Mouse (Mus musculus): Measurements from ENCODE around the gene Hyal2. TPM values are rescaled to one million over a fixed set of nuclear protein-coding genes. Genes with fewer than 3 reads are reported as not detected.

The Hyal2 gene
- polyA plus RNA-seq, 1 experiment from 2014 or later, result 135 TPM

DNA sequence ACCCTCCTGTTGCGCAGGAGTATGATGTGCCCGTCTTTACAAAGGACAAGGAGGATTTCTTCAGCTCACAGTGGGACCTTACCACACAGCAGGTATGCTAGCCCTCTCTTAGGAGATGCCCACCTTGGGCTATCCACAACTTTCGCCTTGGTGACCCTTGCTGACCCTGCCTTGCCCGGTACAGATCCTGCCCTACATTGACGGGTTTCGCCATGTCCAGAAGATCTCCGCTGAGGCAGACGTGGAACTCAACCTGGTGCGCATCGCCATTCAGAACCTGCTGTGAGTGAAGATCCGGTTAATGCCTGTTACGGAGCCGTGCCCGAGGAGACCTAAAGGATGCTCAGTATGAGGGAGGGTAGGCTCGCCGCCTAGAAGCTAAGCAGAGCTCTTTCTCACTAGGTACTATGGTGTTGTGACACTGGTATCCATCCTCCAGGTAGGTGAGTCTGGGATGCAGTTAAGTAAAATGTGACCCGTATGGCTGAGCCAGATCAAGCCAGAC lies 23.5 kb upstream of the Hyal2 start:
- no peak overlapping the region for H3K9ac ChIP-seq (ENCODE audit: low read depth, low read length)
- peaks cover 23% of the 10 kb centered on the region for H3K36me3 ChIP-seq (ENCODE audit: control insufficient read depth, insufficient read depth, low read length)
- peaks cover 19% of the 10 kb centered on the region; the same call in 1 of the 2 replicates for H3K4me1 ChIP-seq (ENCODE audit: control insufficient read depth, insufficient read depth, low read length)
- H3K27me3 ChIP-seq (ENCODE audit: control insufficient read depth, insufficient read depth, low read length), result no peaks in the 10 kb centered on the region
- no peaks in the 10 kb centered on the region for H3K9me3 ChIP-seq (ENCODE audit: control insufficient read depth, low read length)
- no peak overlapping the region for H3K27ac ChIP-seq (ENCODE audit: low read depth, low read length)
- H3K4me3 ChIP-seq (ENCODE audit: low read length), result no peak overlapping the region
- no peak for ATAC-seq (ENCODE audit: low FRiP score, low TSS enrichment)
- no peak overlapping the region for H3K4me2 ChIP-seq (replicated peaks; ENCODE audit: low read depth, low read length)
- 95% methylated on average over 17 of the region's 17 CpGs for WGBS

DNA sequence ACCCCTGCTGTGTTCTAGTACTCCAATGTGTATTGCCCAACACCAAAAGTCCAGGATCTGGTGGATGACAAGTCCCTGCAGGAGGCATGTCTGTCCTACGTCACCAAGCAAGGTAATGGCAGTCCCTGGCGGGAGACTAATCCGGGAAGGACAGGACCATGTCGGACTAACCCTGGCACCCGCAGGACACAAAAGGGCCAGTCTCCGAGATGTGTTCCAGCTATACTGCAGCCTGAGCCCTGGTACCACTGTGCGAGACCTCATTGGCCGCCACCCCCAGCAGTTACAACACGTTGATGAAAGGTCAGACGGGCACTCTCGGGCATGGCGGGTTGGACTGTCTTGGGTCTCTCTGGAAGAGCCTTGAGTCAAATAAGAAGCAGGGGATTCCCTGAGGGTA lies 23.0 kb upstream of the Hyal2 start:
- no peak for ATAC-seq (ENCODE audit: low FRiP score, low TSS enrichment)
- Histone ChIP-seq H3K4me3 (ENCODE audit: low read length) (no peak overlapping the region), H3K9ac (ENCODE audit: low read depth, low read length) (no peak overlapping the region), H3K4me2 (replicated peaks; ENCODE audit: low read depth, low read length) (no peak overlapping the region), H3K4me1 (ENCODE audit: control insufficient read depth, insufficient read depth, low read length) (peaks cover 19% of the 10 kb centered on the region; the same call in 1 of the 2 replicates), H3K27me3 (ENCODE audit: control insufficient read depth, insufficient read depth, low read length) (no peaks in the 10 kb centered on the region), H3K36me3 (ENCODE audit: control insufficient read depth, insufficient read depth, low read length) (peaks cover 18% of the 10 kb centered on the region), H3K27ac (ENCODE audit: low read depth, low read length) (no peak overlapping the region), H3K9me3 (ENCODE audit: control insufficient read depth, low read length) (no peaks in the 10 kb centered on the region)
- WGBS, result 93% methylated on average over 12 of the region's 12 CpGs

DNA sequence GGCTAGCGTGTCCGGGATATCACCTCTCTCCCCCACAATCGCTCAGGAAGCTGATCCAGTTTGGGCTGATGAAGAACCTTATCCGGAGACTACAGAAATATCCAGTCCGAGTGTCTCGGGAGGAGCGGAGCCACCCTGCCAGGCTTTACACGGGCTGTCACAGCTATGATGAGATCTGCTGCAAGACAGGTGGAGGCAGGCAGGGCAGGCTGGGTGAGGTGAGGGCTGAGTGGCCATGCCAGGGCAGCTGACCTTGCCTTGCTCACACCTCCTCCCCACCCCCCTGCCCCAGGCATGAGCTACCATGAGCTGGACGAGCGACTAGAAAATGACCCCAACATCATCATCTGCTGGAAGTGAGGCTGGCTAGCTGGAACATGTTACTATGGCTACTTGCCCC lies 22.5 kb upstream of the Hyal2 start:
- H3K9me3 ChIP-seq (ENCODE audit: control insufficient read depth, low read length), result no peaks in the 10 kb centered on the region
- no peak for ATAC-seq (ENCODE audit: low FRiP score, low TSS enrichment)
- 86% methylated on average over 10 of the region's 10 CpGs for WGBS

DNA sequence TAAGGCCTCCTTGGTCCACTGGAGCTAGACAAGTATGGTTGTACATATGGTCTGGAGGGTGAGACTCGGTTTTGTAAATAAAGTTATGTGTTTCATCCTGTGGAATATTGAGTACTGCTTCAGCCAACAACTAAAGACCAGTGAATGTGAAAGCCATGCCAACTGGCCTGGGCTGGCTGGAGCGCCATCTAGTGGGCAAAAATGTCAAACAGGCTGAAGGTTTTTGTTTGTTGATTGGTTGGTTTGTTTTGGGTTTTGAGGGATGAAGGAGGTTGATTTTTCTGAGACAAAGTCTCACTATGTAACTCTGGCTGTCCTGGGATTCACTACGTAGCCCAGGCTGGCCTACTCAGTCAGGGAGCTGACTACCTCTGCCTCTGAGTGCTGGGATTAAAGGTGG lies 22.1 kb upstream of the Hyal2 start:
- no peak overlapping the region for H3K27ac ChIP-seq (ENCODE audit: low read depth, low read length)
- H3K9me3 ChIP-seq (ENCODE audit: control insufficient read depth, low read length), result no peaks in the 10 kb centered on the region
- no peak overlapping the region for H3K9ac ChIP-seq (ENCODE audit: low read depth, low read length)
- H3K36me3 ChIP-seq (ENCODE audit: control insufficient read depth, insufficient read depth, low read length), result peaks cover 14% of the 10 kb centered on the region
- no peaks in the 10 kb centered on the region for H3K27me3 ChIP-seq (ENCODE audit: control insufficient read depth, insufficient read depth, low read length)
- no peak overlapping the region for H3K4me3 ChIP-seq (ENCODE audit: low read length)
- 6% methylated on average over 3 of the region's 3 CpGs for WGBS
- H3K4me1 ChIP-seq (ENCODE audit: control insufficient read depth, insufficient read depth, low read length), result peaks cover 21% of the 10 kb centered on the region; the same call in 1 of the 2 replicates
- no peak for ATAC-seq (ENCODE audit: low FRiP score, low TSS enrichment)
- no peak overlapping the region for H3K4me2 ChIP-seq (replicated peaks; ENCODE audit: low read depth, low read length)

More for the DNA sequence above, 22.5 kb upstream of the Hyal2 start:
- Histone ChIP-seq H3K9ac (ENCODE audit: low read depth, low read length) (no peak overlapping the region), H3K27me3 (ENCODE audit: control insufficient read depth, insufficient read depth, low read length) (no peaks in the 10 kb centered on the region), H3K36me3 (ENCODE audit: control insufficient read depth, insufficient read depth, low read length) (peaks cover 14% of the 10 kb centered on the region), H3K4me1 (ENCODE audit: control insufficient read depth, insufficient read depth, low read length) (peaks cover 19% of the 10 kb centered on the region; the same call in 1 of the 2 replicates), H3K4me2 (replicated peaks; ENCODE audit: low read depth, low read length) (no peak overlapping the region), H3K4me3 (ENCODE audit: low read length) (no peak overlapping the region), H3K27ac (ENCODE audit: low read depth, low read length) (no peak overlapping the region)

DNA sequence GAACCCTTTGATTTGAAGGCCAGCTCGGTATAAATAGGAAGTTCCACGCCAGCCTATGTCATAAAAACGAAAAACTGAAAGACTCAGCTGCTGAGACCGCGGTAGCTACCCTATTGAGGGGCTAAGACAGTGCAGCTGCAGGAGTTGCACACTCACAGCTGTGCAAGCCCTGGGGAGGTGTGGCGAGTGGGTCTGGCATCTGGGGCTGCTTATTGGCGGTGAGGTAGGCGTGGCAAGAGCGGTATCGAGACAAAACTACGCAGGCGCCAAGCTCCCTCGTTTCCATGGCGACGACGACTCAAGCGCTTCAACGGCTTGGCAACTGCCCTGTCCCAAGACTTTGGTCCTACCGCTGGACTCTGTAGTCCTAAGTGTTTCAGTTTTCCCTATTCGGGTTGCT lies 20.7 kb upstream of the Hyal2 start, which contains the start of gene Zmynd10:
Gene Zmynd10, plus strand, starts transcription at position 273 of the 400 bp plus-strand sequence.
- Histone ChIP-seq H3K9me3 (ENCODE audit: control insufficient read depth, low read length) (no peaks in the 10 kb centered on the region), H3K4me1 (ENCODE audit: control insufficient read depth, insufficient read depth, low read length) (peaks cover 34% of the 10 kb centered on the region; the same call in 1 of the 2 replicates), H3K4me2 (replicated peaks; ENCODE audit: low read depth, low read length) (peak within 1 kb of the TSS; percentile 24), H3K27me3 (ENCODE audit: control insufficient read depth, insufficient read depth, low read length) (no peaks in the 10 kb centered on the region), H3K4me3 (ENCODE audit: low read length) (peak within 1 kb of the TSS; percentile 1; the same call in 1 of the 2 replicates), H3K9ac (ENCODE audit: low read depth, low read length) (0 out of 2 replicates have a peak within 1 kb of the TSS, but pooled peaks have one; percentile 0), H3K36me3 (ENCODE audit: control insufficient read depth, insufficient read depth, low read length) (peaks cover 14% of the 10 kb centered on the region), H3K27ac (ENCODE audit: low read depth, low read length) (0 out of 2 replicates have a peak within 1 kb of the TSS, but pooled peaks have one; percentile 24)
- WGBS, result 4% methylated on average over 20 of the region's 20 CpGs
- ATAC-seq (ENCODE audit: low FRiP score, low TSS enrichment), result peak; percentile 53

DNA sequence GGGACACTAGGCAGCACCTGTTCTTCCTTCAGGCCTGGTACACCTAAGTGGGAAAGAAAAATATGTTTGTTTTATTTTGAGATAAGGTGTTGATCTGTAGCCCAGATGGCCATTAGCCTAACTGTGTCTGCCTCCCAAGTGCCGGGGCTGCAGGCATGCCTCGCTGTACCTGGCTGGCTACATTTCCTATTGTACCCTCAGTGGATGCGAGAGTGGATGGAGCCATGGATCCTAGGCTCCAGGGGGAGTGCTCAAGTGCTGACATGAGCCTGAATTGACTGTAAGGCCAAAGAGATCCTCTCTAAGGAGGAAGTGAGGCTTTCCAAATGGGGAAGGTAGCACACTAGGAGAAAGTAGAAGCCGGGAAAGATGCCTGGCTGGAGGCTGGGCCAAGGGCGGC lies 19.8 kb upstream of the Hyal2 start:
- no peak overlapping the region for H3K4me2 ChIP-seq (replicated peaks; ENCODE audit: low read depth, low read length)
- H3K27ac ChIP-seq (ENCODE audit: low read depth, low read length), result no peak overlapping the region
- 82% methylated on average over 5 of the region's 5 CpGs for WGBS
- no peak overlapping the region for H3K9ac ChIP-seq (ENCODE audit: low read depth, low read length)
- H3K36me3 ChIP-seq (ENCODE audit: control insufficient read depth, insufficient read depth, low read length), result peaks cover 14% of the 10 kb centered on the region
- H3K27me3 ChIP-seq (ENCODE audit: control insufficient read depth, insufficient read depth, low read length), result no peaks in the 10 kb centered on the region
- peaks cover 37% of the 10 kb centered on the region; the same call in 1 of the 2 replicates for H3K4me1 ChIP-seq (ENCODE audit: control insufficient read depth, insufficient read depth, low read length)
- no peaks in the 10 kb centered on the region for H3K9me3 ChIP-seq (ENCODE audit: control insufficient read depth, low read length)
- no peak for ATAC-seq (ENCODE audit: low FRiP score, low TSS enrichment)
- no peak overlapping the region for H3K4me3 ChIP-seq (ENCODE audit: low read length)

DNA sequence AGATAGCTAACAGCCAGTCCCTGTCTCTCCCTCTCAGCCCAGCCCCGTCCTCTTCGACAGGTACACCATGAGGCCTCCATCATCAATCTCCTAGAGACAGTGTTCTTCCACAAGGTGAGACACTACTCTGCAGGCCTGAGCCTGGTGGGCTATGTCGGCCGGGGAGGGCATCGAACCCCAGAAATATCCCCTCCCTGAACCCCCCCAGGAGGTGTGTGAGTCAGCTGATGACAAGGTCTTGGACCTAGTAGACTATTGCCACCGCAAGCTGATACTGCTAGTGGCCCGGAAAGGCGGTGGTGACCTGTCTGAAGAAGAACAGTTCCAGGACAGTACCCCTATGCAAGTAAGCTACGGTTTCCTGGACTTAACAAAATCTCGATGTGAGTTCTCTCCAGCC lies 18.9 kb upstream of the Hyal2 start:
- Histone ChIP-seq H3K9ac (ENCODE audit: low read depth, low read length) (no peak overlapping the region; the same call in 1 of the 2 replicates), H3K27ac (ENCODE audit: low read depth, low read length) (no peak overlapping the region), H3K27me3 (ENCODE audit: control insufficient read depth, insufficient read depth, low read length) (no peaks in the 10 kb centered on the region), H3K4me3 (ENCODE audit: low read length) (no peak overlapping the region), H3K9me3 (ENCODE audit: control insufficient read depth, low read length) (no peaks in the 10 kb centered on the region), H3K4me1 (ENCODE audit: control insufficient read depth, insufficient read depth, low read length) (peaks cover 43% of the 10 kb centered on the region), H3K36me3 (ENCODE audit: control insufficient read depth, insufficient read depth, low read length) (peaks cover 14% of the 10 kb centered on the region), H3K4me2 (replicated peaks; ENCODE audit: low read depth, low read length) (no peak overlapping the region)
- WGBS, result 82% methylated on average over 10 of the region's 10 CpGs
- no peak for ATAC-seq (ENCODE audit: low FRiP score, low TSS enrichment)

DNA sequence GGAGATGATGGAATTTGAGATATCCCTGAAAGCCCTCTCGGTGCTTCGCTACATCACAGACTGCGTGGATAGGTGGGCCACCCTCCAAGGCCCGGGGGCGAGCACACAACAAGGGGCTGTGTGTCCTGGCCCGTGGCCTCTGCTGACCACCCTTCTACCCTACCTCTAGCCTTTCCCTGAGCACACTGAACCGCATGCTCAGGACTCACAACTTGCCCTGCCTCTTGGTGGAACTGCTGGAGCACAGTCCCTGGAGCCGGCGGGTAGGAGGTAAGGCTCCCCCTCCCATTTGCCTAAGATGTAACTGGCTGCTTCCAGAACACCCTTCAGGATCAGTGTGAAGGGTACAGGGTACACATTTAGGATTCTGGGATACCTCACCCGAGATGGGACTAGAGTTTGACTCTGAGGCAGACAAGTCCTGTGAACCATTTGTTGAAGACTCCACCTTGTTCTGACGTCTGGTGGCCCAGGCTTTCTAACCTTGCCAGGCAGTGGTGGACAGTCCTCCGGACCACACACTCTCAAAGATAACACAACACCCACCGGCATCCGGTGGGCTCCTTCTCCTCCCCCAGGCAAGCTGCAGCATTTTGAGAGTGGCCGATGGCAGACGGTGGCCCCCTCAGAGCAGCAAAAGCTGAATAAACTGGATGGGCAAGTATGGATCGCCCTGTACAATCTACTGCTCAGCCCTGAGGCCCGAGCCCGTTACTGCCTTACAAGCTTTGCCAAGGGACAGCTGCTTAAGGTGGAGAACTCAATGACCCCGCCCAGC lies 18.3 kb upstream of the Hyal2 start:
- Histone ChIP-seq H3K4me2 (replicated peaks; ENCODE audit: low read depth, low read length) (no peak overlapping the region), H3K9me3 (ENCODE audit: control insufficient read depth, low read length) (no peaks in the 10 kb centered on the region), H3K4me1 (ENCODE audit: control insufficient read depth, insufficient read depth, low read length) (peaks cover 43% of the 10 kb centered on the region), H3K27me3 (ENCODE audit: control insufficient read depth, insufficient read depth, low read length) (no peaks in the 10 kb centered on the region), H3K9ac (ENCODE audit: low read depth, low read length) (no peak overlapping the region; the same call in 1 of the 2 replicates), H3K36me3 (ENCODE audit: control insufficient read depth, insufficient read depth, low read length) (peaks cover 9% of the 10 kb centered on the region; the same call in 1 of the 2 replicates), H3K27ac (ENCODE audit: low read depth, low read length) (no peak overlapping the region), H3K4me3 (ENCODE audit: low read length) (no peak overlapping the region)
- 77% methylated on average over 20 of the region's 20 CpGs for WGBS
- no peak for ATAC-seq (ENCODE audit: low FRiP score, low TSS enrichment)
